Mouse (Mus musculus) limb, embryonic 13.5 days (tissue): ENCODE data around the gene Lin7a. TPM values are rescaled to one million over a fixed set of nuclear protein-coding genes. Genes with fewer than 3 reads are reported as not detected.

Source experiments
- ATAC-seq: fragments of 200-750 bp; cut with Nextera tagmentation; 2 replicates; pipeline ENCODE4 v1.8.0; 2017; ENCODE audit warnings: low read depth, moderate number of reproducible peaks, moderate TSS enrichment; ENCODE audit not compliant: low FRiP score
- H3K27ac ChIP-seq: fragments of 300-500 bp; sonication (generic); 2 replicates; pipeline ENCODE4 v1.5.1; 2015; ENCODE audit warnings: inconsistent platforms, mild to moderate bottlenecking, moderate library complexity
- H3K27me3 ChIP-seq: fragments of 300-500 bp; sonication (generic); 2 replicates; pipeline ENCODE4 v1.6.1; 2015; ENCODE audit warnings: mild to moderate bottlenecking, inconsistent platforms
- H3K36me3 ChIP-seq: fragments of 300-500 bp; sonication (generic); 2 replicates; pipeline ENCODE4 v1.6.1; 2015; ENCODE audit warnings: inconsistent platforms, mild to moderate bottlenecking, moderate library complexity
- H3K4me1 ChIP-seq: fragments of 300-500 bp; sonication (generic); 2 replicates; pipeline ENCODE4 v1.6.1; 2015; ENCODE audit warnings: inconsistent platforms
- H3K4me2 ChIP-seq: fragments of 300-500 bp; sonication (generic); replicated peaks from 2 replicates; pipeline ENCODE4 v1.6.1; 2015; ENCODE audit warnings: inconsistent platforms, mild to moderate bottlenecking, moderate library complexity
- H3K4me3 ChIP-seq: fragments of 300-500 bp; sonication (generic); 2 replicates; pipeline ENCODE4 v1.5.1; 2015; ENCODE audit warnings: moderate library complexity, mild to moderate bottlenecking, inconsistent platforms
- H3K9ac ChIP-seq: fragments of 300-500 bp; sonication (generic); 2 replicates; pipeline ENCODE4 v1.6.1; 2015; ENCODE audit warnings: mild to moderate bottlenecking, inconsistent platforms
- H3K9me3 ChIP-seq: fragments of 300-500 bp; sonication (generic); 2 replicates; pipeline ENCODE4 v1.6.1; 2016; ENCODE audit warnings: inconsistent platforms
- WGBS: fragments of 180-500 bp; shearing (Covaris S2); methylation state at CpG from one replicate; pipeline ENCODE4 v1.1.7; 2015; 5-methylcytosine and 5-hydroxymethylcytosine counted together
- polyA plus RNA-seq: library from polyadenylated mRNA; unstranded; fragments of >200 nt; fragmentation: Nextera tagmentation; extraction: Ambion mirVana; gene quantifications from 2 replicates; pipeline ENCODE4 v1.2.1, GENCODE M21; 2015

The Lin7a gene
- polyA plus RNA-seq, 1 experiment from 2014 or later = 6.7 TPM

- H3K4me3 ChIP-seq = no peak overlapping the region
- H3K36me3 ChIP-seq = no peaks in the 10 kb centered on the region
These were observed 16.0 kb upstream of the Lin7a start for GRCm38 (mm10) chr10:107255351-107256050.

GRCm38 (mm10) chr10:107256451-107256960 is 15.0 kb upstream of the Lin7a start:
- Histone ChIP-seq H3K9ac (no peak overlapping the region), H3K4me3 (no peak overlapping the region)
- 76% methylated on average over 5 of the region's 5 CpGs for WGBS

More at GRCm38 (mm10) chr10:107255351-107256050, 16.0 kb upstream of the Lin7a start:
- no peak for ATAC-seq
- Histone ChIP-seq H3K9ac (no peak overlapping the region), H3K4me2 (no peak overlapping the region), H3K4me1 (no peaks in the 10 kb centered on the region), H3K27me3 (no peaks in the 10 kb centered on the region), H3K9me3 (no peaks in the 10 kb centered on the region), H3K27ac (no peak overlapping the region)
- WGBS = 86% methylated on average over 6 of the region's 6 CpGs

GRCm38 (mm10) chr10:107260428-107260827 is 11.1 kb upstream of the Lin7a start:
- H3K9ac ChIP-seq = no peak overlapping the region
- no peak overlapping the region for H3K4me3 ChIP-seq
- no peak for ATAC-seq
- no peaks in the 10 kb centered on the region for H3K27me3 ChIP-seq
- no peaks in the 10 kb centered on the region for H3K9me3 ChIP-seq
- no peaks in the 10 kb centered on the region for H3K4me1 ChIP-seq
- no peak overlapping the region for H3K4me2 ChIP-seq
- no peak overlapping the region for H3K27ac ChIP-seq
- 81% methylated on average over 2 of the region's 2 CpGs for WGBS
- H3K36me3 ChIP-seq = no peaks in the 10 kb centered on the region

More at GRCm38 (mm10) chr10:107256451-107256960, 15.0 kb upstream of the Lin7a start:
- Histone ChIP-seq H3K36me3 (no peaks in the 10 kb centered on the region), H3K27me3 (no peaks in the 10 kb centered on the region), H3K4me1 (no peaks in the 10 kb centered on the region), H3K9me3 (no peaks in the 10 kb centered on the region), H3K27ac (no peak overlapping the region), H3K4me2 (no peak overlapping the region)
- no peak for ATAC-seq

GRCm38 (mm10) chr10:107272131-107272803 is 781 bp downstream of the Lin7a start:
- ATAC-seq = peak; percentile 66
- Histone ChIP-seq H3K9me3 (no peaks in the 10 kb centered on the region), H3K27ac (no peak overlapping the region), H3K36me3 (no peaks in the 10 kb centered on the region), H3K9ac (peak overlapping the region; percentile 73), H3K27me3 (peaks cover 47% of the 10 kb centered on the region), H3K4me2 (peak overlapping the region; percentile 99), H3K4me3 (peak overlapping the region; percentile 69), H3K4me1 (0 out of 2 replicates have a peak, but pooled peaks cover 5% of the 10 kb centered on the region)
- under 1% methylated on average over 41 of the region's 41 CpGs for WGBS

GRCm38 (mm10) chr10:107272804-107273145 is 1.3 kb downstream of the Lin7a start:
- Histone ChIP-seq H3K27me3 (peaks cover 47% of the 10 kb centered on the region), H3K4me1 (0 out of 2 replicates have a peak, but pooled peaks cover 5% of the 10 kb centered on the region), H3K4me2 (peak overlapping the region; percentile 99), H3K4me3 (peak overlapping the region; percentile 69), H3K9me3 (no peaks in the 10 kb centered on the region), H3K9ac (peak overlapping the region; percentile 73), H3K36me3 (no peaks in the 10 kb centered on the region), H3K27ac (no peak overlapping the region)
- peak; percentile 52; the same call in 1 of the 2 replicates for ATAC-seq
- 5% methylated on average over 11 of the region's 11 CpGs for WGBS

GRCm38 (mm10) chr10:107273848-107274247 is 2.4 kb downstream of the Lin7a start:
- WGBS = 48% methylated on average over 6 of the region's 6 CpGs
- Histone ChIP-seq H3K4me3 (no peak overlapping the region), H3K27ac (no peak overlapping the region), H3K9ac (no peak overlapping the region), H3K4me1 (0 out of 2 replicates have a peak, but pooled peaks cover 5% of the 10 kb centered on the region), H3K4me2 (no peak overlapping the region), H3K9me3 (no peaks in the 10 kb centered on the region), H3K27me3 (peaks cover 47% of the 10 kb centered on the region), H3K36me3 (no peaks in the 10 kb centered on the region)
- ATAC-seq = no peak

GRCm38 (mm10) chr10:107274785-107275184 is 3.3 kb downstream of the Lin7a start:
- Histone ChIP-seq H3K4me3 (no peak overlapping the region), H3K36me3 (no peaks in the 10 kb centered on the region), H3K4me2 (no peak overlapping the region), H3K9ac (no peak overlapping the region), H3K27ac (no peak overlapping the region), H3K27me3 (peaks cover 45% of the 10 kb centered on the region), H3K9me3 (no peaks in the 10 kb centered on the region), H3K4me1 (0 out of 2 replicates have a peak, but pooled peaks cover 5% of the 10 kb centered on the region)
- 56% methylated on average over 3 of the region's 3 CpGs for WGBS
- ATAC-seq = no peak

GRCm38 (mm10) chr10:107276647-107277046 is 5.2 kb downstream of the Lin7a start:
- no peaks in the 10 kb centered on the region for H3K36me3 ChIP-seq
- 88% methylated on average over 2 of the region's 2 CpGs for WGBS
- no peak for ATAC-seq

GRCm38 (mm10) chr10:107293934-107294664 is 22.6 kb downstream of the Lin7a start:
- Histone ChIP-seq H3K4me2 (no peak overlapping the region), H3K27me3 (no peaks in the 10 kb centered on the region), H3K9ac (no peak overlapping the region), H3K36me3 (no peaks in the 10 kb centered on the region), H3K27ac (no peak overlapping the region), H3K4me1 (peaks cover 4% of the 10 kb centered on the region; the same call in 1 of the 2 replicates), H3K4me3 (no peak overlapping the region), H3K9me3 (no peaks in the 10 kb centered on the region)
- no peak for ATAC-seq
- 54% methylated on average over 7 of the region's 7 CpGs for WGBS

More at GRCm38 (mm10) chr10:107276647-107277046, 5.2 kb downstream of the Lin7a start:
- H3K4me3 ChIP-seq = no peak overlapping the region
- peaks cover 30% of the 10 kb centered on the region for H3K27me3 ChIP-seq
- H3K4me1 ChIP-seq = no peaks in the 10 kb centered on the region
- H3K9me3 ChIP-seq = no peaks in the 10 kb centered on the region
- H3K9ac ChIP-seq = no peak overlapping the region
- no peak overlapping the region for H3K4me2 ChIP-seq
- H3K27ac ChIP-seq = no peak overlapping the region

GRCm38 (mm10) chr10:107300587-107301248 is 29.2 kb downstream of the Lin7a start:
- Histone ChIP-seq H3K4me2 (no peak overlapping the region), H3K9ac (no peak overlapping the region), H3K36me3 (no peaks in the 10 kb centered on the region), H3K9me3 (no peaks in the 10 kb centered on the region), H3K4me1 (no peaks in the 10 kb centered on the region), H3K4me3 (no peak overlapping the region), H3K27me3 (no peaks in the 10 kb centered on the region), H3K27ac (no peak overlapping the region)
- 81% methylated on average over 2 of the region's 2 CpGs for WGBS
- no peak for ATAC-seq

GRCm38 (mm10) chr10:107310964-107311490 is 39.5 kb downstream of the Lin7a start:
- no peaks in the 10 kb centered on the region for H3K4me1 ChIP-seq
- no peak overlapping the region for H3K9ac ChIP-seq
- H3K27ac ChIP-seq = no peak overlapping the region
- ATAC-seq = no peak
- no peaks in the 10 kb centered on the region for H3K9me3 ChIP-seq
- 83% methylated on average over 5 of the region's 5 CpGs for WGBS
- H3K36me3 ChIP-seq = no peaks in the 10 kb centered on the region
- H3K4me3 ChIP-seq = no peak overlapping the region
- H3K27me3 ChIP-seq = no peaks in the 10 kb centered on the region
- H3K4me2 ChIP-seq = no peak overlapping the region
